Mouse (Mus musculus) hindbrain, postnatal 0 days (tissue): ENCODE results near the gene Zbtb5. TPM values are rescaled to one million over a fixed set of nuclear protein-coding genes. Genes with fewer than 3 reads are reported as not detected.
"Not testable (repeated sequence)": the region's sequence is repeated elsewhere in the genome, so short reads cannot be mapped to it uniquely, and the experiment has no call there.

ENCODE experiments used
- ATAC-seq: fragments of 200-750 bp; cut with Nextera tagmentation; 2 replicates; pipeline ENCODE4 v1.8.0; 2017; ENCODE audit warnings: mild to moderate bottlenecking, moderate TSS enrichment, moderate library complexity
- DNase-seq: peaks from one replicate; pipeline ENCODE4 v3.0.0-alpha.2; 2015; ENCODE audit warnings: low spot score
- H3K27ac ChIP-seq: fragments of 300-500 bp; sonication (generic); 2 replicates; pipeline ENCODE4 v1.5.1; 2014; ENCODE audit warnings: mild to moderate bottlenecking
- H3K27me3 ChIP-seq: fragments of 300-500 bp; sonication (generic); 2 replicates; pipeline ENCODE4 v1.6.1; 2014; ENCODE audit warnings: low read length, mixed read lengths; ENCODE audit not compliant: insufficient read depth
- H3K36me3 ChIP-seq: fragments of 300-500 bp; sonication (generic); 2 replicates; pipeline ENCODE4 v1.6.1; 2014; ENCODE audit warnings: low read length, mixed read lengths; ENCODE audit not compliant: insufficient read depth
- H3K4me1 ChIP-seq: fragments of 300-500 bp; sonication (generic); 2 replicates; pipeline ENCODE4 v1.6.1; 2014; ENCODE audit warnings: antibody characterized with exemption, low read length, mixed read lengths; ENCODE audit not compliant: insufficient read depth
- H3K4me2 ChIP-seq: fragments of 300-500 bp; sonication (generic); 2 replicates; pipeline ENCODE4 v1.6.1; 2014; ENCODE audit warnings: low read depth, mild to moderate bottlenecking, low read length, moderate library complexity, mixed read lengths
- H3K4me3 ChIP-seq: fragments of 300-500 bp; sonication (generic); 2 replicates; pipeline ENCODE4 v1.5.1; 2014; ENCODE audit warnings: low read length
- H3K9ac ChIP-seq: fragments of 300-500 bp; sonication (generic); replicated peaks from 2 replicates; pipeline ENCODE4 v1.6.1; 2014; ENCODE audit warnings: mild to moderate bottlenecking, low read length, moderate library complexity, mixed read lengths
- H3K9me3 ChIP-seq: fragments of 300-500 bp; sonication (generic); 2 replicates; pipeline ENCODE4 v1.6.1; 2016; ENCODE audit warnings: low read length, mixed read lengths
- CTCF ChIP-seq: IDR thresholded peaks from 2 replicates; pipeline ENCODE4 v1.5.1; 2016; ENCODE audit warnings: antibody characterized with exemption, control low read depth, low read depth
- WGBS: fragments of 180-500 bp; shearing (Covaris S2); extraction: QIAGEN DNeasy Blood & Tissue Kit; methylation state at CpG from one replicate; pipeline ENCODE4 v1.1.7; 2014; 5-methylcytosine and 5-hydroxymethylcytosine counted together
- polyA plus RNA-seq: library from polyadenylated mRNA; unstranded; fragments of >200 nt; fragmentation: Nextera tagmentation; extraction: Ambion mirVana; gene quantifications from 2 replicates; pipeline ENCODE4 v1.2.1, GENCODE M21; 2015
- total RNA-seq: library from RNA; depleted of rRNA; stranded (reverse); fragments of >200 nt; gene quantifications from 2 replicates; pipeline ENCODE4 v1.2.3, GENCODE M21; 2014

Gene Zbtb5
- total and polyA plus RNA-seq, 2 experiments from 2014 or later: 29.5 to 42.1 TPM

GRCm38 (mm10) chr4:44965175-44965574 is 47.0 kb downstream of the Zbtb5 start:
- no peaks in the 10 kb centered on the region for H3K9me3 ChIP-seq
- no peak for DNase-seq
- 84% methylated on average over 2 of the region's 2 CpGs for WGBS
- no peak overlapping the region for H3K9ac ChIP-seq
- no peak for TF ChIP-seq CTCF
- no peak overlapping the region for H3K4me2 ChIP-seq
- no peaks in the 10 kb centered on the region for H3K27me3 ChIP-seq
- no peaks in the 10 kb centered on the region for H3K36me3 ChIP-seq
- no peak overlapping the region for H3K4me3 ChIP-seq
- H3K27ac ChIP-seq: no peak overlapping the region
- H3K4me1 ChIP-seq: no peaks in the 10 kb centered on the region
- ATAC-seq: no peak

DNA sequence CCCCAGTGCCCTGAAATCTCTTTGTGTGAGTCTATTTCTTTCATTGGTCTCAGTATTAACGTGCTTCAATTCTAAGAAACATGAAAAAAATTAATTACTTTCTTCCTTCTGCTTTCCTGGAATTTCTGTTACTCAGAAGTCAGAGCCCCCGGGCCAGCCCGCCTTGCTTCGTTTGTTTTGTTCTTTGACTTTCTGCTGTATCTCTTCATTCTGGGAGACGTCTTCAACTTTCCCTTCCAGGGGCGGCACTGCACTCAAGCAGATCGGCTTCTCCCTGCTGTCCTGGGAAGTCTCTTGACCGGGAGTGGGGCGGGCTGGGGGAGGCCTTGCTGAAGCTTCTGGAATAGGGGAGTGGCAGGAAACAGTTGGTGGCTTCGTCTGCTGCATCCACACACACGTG is 49.1 kb downstream of the Zbtb5 start:
- H3K4me3 ChIP-seq: no peak overlapping the region
- no peaks in the 10 kb centered on the region for H3K4me1 ChIP-seq
- H3K36me3 ChIP-seq: no peaks in the 10 kb centered on the region
- H3K4me2 ChIP-seq: no peak overlapping the region
- H3K27ac ChIP-seq: no peak overlapping the region
- DNase-seq (no peak), ATAC-seq (no peak)
- WGBS: 69% methylated on average over 11 of the region's 11 CpGs
- H3K27me3 ChIP-seq: no peaks in the 10 kb centered on the region
- H3K9ac ChIP-seq: no peak overlapping the region
- no peaks in the 10 kb centered on the region for H3K9me3 ChIP-seq
- no peak for TF ChIP-seq CTCF

DNA sequence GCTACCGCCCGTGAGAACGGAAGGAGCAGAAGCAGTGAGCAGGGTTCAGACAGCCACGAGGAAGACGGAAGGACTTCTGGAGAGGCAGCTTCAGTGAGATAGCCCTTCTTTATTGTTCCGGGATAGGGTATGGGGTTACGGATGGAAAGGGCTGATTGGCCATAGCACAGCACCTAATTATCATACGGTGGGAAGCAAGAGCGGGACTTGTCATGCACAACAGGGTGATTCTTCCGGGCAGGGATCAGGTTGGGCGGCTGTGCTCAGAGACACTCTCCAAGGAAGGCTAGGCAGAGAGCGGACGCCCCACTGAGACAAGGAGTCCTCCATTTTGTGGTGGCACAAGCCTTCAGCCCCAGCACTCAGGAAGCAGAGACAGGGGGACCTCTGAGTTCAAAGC is 53.0 kb downstream of the Zbtb5 start:
- no peaks in the 10 kb centered on the region for H3K9me3 ChIP-seq
- TF ChIP-seq CTCF: no peak
- no peak overlapping the region for H3K27ac ChIP-seq
- no peak for DNase-seq
- ATAC-seq: no peak
- 92% methylated on average over 13 of the region's 13 CpGs for WGBS
- H3K4me2 ChIP-seq: no peak overlapping the region
- H3K4me3 ChIP-seq: no peak overlapping the region
- no peak overlapping the region for H3K9ac ChIP-seq
- no peaks in the 10 kb centered on the region for H3K27me3 ChIP-seq
- H3K4me1 ChIP-seq: no peaks in the 10 kb centered on the region
- H3K36me3 ChIP-seq: no peaks in the 10 kb centered on the region

GRCm38 (mm10) chr4:44958776-44959175 is 53.4 kb downstream of the Zbtb5 start:
- Histone ChIP-seq H3K4me2 (no peak overlapping the region), H3K36me3 (no peaks in the 10 kb centered on the region), H3K9me3 (no peaks in the 10 kb centered on the region), H3K4me1 (no peaks in the 10 kb centered on the region), H3K4me3 (no peak overlapping the region), H3K27me3 (no peaks in the 10 kb centered on the region), H3K9ac (no peak overlapping the region), H3K27ac (no peak overlapping the region)
- no peak for TF ChIP-seq CTCF
- ATAC-seq (no peak), DNase-seq (no peak)
- 89% methylated on average over 9 of the region's 9 CpGs for WGBS

DNA sequence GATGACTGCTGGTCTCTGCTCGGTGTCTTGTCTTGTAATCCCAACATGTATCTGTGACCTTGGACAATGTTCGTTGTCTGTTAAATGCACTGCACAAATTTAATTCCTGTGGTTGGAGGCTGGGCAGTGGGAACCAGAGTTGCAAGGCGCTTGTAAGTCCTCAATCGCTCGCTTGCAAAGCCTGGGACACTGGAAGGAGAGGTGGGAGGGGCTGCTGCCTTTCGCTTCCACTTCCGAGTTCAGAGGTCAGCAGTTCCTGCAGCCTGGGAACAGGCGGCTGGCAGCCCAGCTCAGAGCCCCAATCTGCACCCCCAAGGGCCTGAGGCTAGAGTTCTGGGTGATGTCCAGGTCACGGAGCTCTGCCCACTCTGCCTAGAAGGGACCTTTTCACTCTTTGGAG is 59.2 kb downstream of the Zbtb5 start:
- no peaks in the 10 kb centered on the region for H3K27me3 ChIP-seq
- H3K4me3 ChIP-seq: no peak overlapping the region
- H3K4me1 ChIP-seq: no peaks in the 10 kb centered on the region
- no peak for TF ChIP-seq CTCF
- no peak overlapping the region for H3K27ac ChIP-seq
- H3K9me3 ChIP-seq: no peaks in the 10 kb centered on the region
- DNase-seq: no peak
- H3K9ac ChIP-seq: no peak overlapping the region
- no peaks in the 10 kb centered on the region for H3K36me3 ChIP-seq
- WGBS: 78% methylated on average over 9 of the region's 9 CpGs
- no peak overlapping the region for H3K4me2 ChIP-seq
- ATAC-seq: no peak

GRCm38 (mm10) chr4:44948314-44948713 is 63.9 kb downstream of the Zbtb5 start:
- no peaks in the 10 kb centered on the region for H3K4me1 ChIP-seq
- no peaks in the 10 kb centered on the region for H3K9me3 ChIP-seq
- DNase-seq: no peak
- H3K36me3 ChIP-seq: no peaks in the 10 kb centered on the region
- TF ChIP-seq CTCF: no peak
- no peak overlapping the region for H3K9ac ChIP-seq
- no peak overlapping the region for H3K27ac ChIP-seq
- no peaks in the 10 kb centered on the region for H3K27me3 ChIP-seq
- no peak overlapping the region for H3K4me3 ChIP-seq
- ATAC-seq: no peak
- H3K4me2 ChIP-seq: no peak overlapping the region
- 95% methylated on average over 1 of the region's 1 CpGs for WGBS

DNA sequence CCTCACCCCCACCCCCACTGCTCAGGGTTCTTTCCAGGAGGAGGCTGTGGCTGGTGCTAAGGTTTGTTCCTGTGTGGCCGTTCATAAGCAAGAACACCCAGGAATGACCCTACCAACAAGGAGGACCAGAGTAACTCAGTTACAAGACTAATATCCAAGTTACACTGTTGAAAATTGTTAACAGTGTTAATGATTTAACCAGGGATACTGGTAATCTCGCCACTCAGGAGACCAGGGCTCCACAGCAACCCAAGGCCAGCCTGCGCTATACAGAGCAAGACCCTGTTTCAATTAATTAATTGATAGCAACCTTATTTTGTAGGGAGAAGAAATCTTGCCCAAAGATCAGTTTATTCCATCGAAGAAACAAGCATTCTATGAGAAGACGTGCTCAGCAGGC is 64.7 kb downstream of the Zbtb5 start:
- ATAC-seq: no peak
- no peak for TF ChIP-seq CTCF
- H3K27ac ChIP-seq: no peak overlapping the region
- H3K9ac ChIP-seq: no peak overlapping the region
- H3K9me3 ChIP-seq: no peaks in the 10 kb centered on the region
- no peaks in the 10 kb centered on the region for H3K36me3 ChIP-seq
- no peak for DNase-seq
- H3K4me1 ChIP-seq: no peaks in the 10 kb centered on the region
- no peaks in the 10 kb centered on the region for H3K27me3 ChIP-seq
- H3K4me2 ChIP-seq: no peak overlapping the region
- 91% methylated on average over 5 of the region's 5 CpGs for WGBS
- H3K4me3 ChIP-seq: no peak overlapping the region

GRCm38 (mm10) chr4:44946126-44946525 is 66.1 kb downstream of the Zbtb5 start:
- 95% methylated on average over 2 of the region's 2 CpGs for WGBS
- not testable (repeated sequence) for H3K27ac ChIP-seq, H3K4me3 ChIP-seq, H3K9me3 ChIP-seq, DNase-seq, H3K4me2 ChIP-seq, H3K9ac ChIP-seq, ATAC-seq, H3K4me1 ChIP-seq, H3K36me3 ChIP-seq, H3K27me3 ChIP-seq
